Mouse (Mus musculus) heart, postnatal 0 days (tissue): ENCODE results near the gene Rcc1l. TPM values are rescaled to one million over a fixed set of nuclear protein-coding genes. Genes with fewer than 3 reads are reported as not detected.

Source experiments
- ATAC-seq: fragments of 200-750 bp; cut with Nextera tagmentation; 2 replicates; pipeline ENCODE4 v1.8.0; 2017; ENCODE audit warnings: low read depth, moderate number of reproducible peaks, moderate library complexity; ENCODE audit not compliant: insufficient read depth
- DNase-seq: peaks from one replicate; pipeline ENCODE4 v3.0.0-alpha.2; 2016; ENCODE audit warnings: low spot score
- H3K27ac ChIP-seq: fragments of 300-500 bp; sonication (generic); 2 replicates; pipeline ENCODE4 v1.5.1; 2014; ENCODE audit warnings: low read depth, mild to moderate bottlenecking
- H3K27me3 ChIP-seq: fragments of 300-500 bp; sonication (generic); 2 replicates; pipeline ENCODE4 v1.6.1; 2014; ENCODE audit warnings: low read length, mixed read lengths; ENCODE audit not compliant: control insufficient read depth, insufficient read depth
- H3K36me3 ChIP-seq: fragments of 300-500 bp; sonication (generic); replicated peaks from 2 replicates; pipeline ENCODE4 v1.6.1; 2014; ENCODE audit warnings: low read length, mixed read lengths; ENCODE audit not compliant: control insufficient read depth, insufficient read depth
- H3K4me1 ChIP-seq: fragments of 300-500 bp; sonication (generic); 2 replicates; pipeline ENCODE4 v1.6.1; 2014; ENCODE audit warnings: antibody characterized with exemption; ENCODE audit not compliant: control insufficient read depth, insufficient read depth
- H3K4me2 ChIP-seq: fragments of 300-500 bp; sonication (generic); 2 replicates; pipeline ENCODE4 v1.6.1; 2014; ENCODE audit warnings: low read depth, mild to moderate bottlenecking, low read length, moderate library complexity
- H3K4me3 ChIP-seq: fragments of 300-500 bp; sonication (generic); 2 replicates; pipeline ENCODE4 v1.5.1; 2014; ENCODE audit warnings: low read depth, low read length
- H3K9ac ChIP-seq: fragments of 300-500 bp; sonication (generic); replicated peaks from 2 replicates; pipeline ENCODE4 v1.6.1; 2014; ENCODE audit warnings: low read depth, low read length, mixed read lengths
- H3K9me3 ChIP-seq: fragments of 300-500 bp; sonication (generic); replicated peaks from 2 replicates; pipeline ENCODE4 v1.6.1; 2016; ENCODE audit warnings: low read length; ENCODE audit not compliant: control insufficient read depth
- CTCF ChIP-seq: IDR thresholded peaks from 2 replicates; pipeline ENCODE4 v1.5.1; 2016; ENCODE audit warnings: antibody characterized with exemption, control low read depth, low read depth
- EP300 ChIP-seq: IDR thresholded peaks from 2 replicates; pipeline ENCODE4 v1.6.1; 2016; ENCODE audit warnings: antibody characterized with exemption, low read depth
- WGBS: fragments of 180-500 bp; shearing (Covaris S2); extraction: QIAGEN DNeasy Blood & Tissue Kit; methylation state at CpG from one replicate; pipeline ENCODE4 v1.1.7; 2014; 5-methylcytosine and 5-hydroxymethylcytosine counted together
- polyA plus RNA-seq: library from polyadenylated mRNA; unstranded; fragments of >200 nt; fragmentation: Nextera tagmentation; extraction: Ambion mirVana; gene quantifications from 2 replicates; pipeline ENCODE4 v1.2.1, GENCODE M21; 2015
- total RNA-seq: library from RNA; depleted of rRNA; stranded (reverse); fragments of >200 nt; gene quantifications from 2 replicates; pipeline ENCODE4 v1.2.3, GENCODE M21; 2014; ENCODE audit warnings: low replicate concordance

The Rcc1l gene
- total and polyA plus RNA-seq, 2 experiments from 2014 or later = 19.7 to 22.1 TPM

DNA sequence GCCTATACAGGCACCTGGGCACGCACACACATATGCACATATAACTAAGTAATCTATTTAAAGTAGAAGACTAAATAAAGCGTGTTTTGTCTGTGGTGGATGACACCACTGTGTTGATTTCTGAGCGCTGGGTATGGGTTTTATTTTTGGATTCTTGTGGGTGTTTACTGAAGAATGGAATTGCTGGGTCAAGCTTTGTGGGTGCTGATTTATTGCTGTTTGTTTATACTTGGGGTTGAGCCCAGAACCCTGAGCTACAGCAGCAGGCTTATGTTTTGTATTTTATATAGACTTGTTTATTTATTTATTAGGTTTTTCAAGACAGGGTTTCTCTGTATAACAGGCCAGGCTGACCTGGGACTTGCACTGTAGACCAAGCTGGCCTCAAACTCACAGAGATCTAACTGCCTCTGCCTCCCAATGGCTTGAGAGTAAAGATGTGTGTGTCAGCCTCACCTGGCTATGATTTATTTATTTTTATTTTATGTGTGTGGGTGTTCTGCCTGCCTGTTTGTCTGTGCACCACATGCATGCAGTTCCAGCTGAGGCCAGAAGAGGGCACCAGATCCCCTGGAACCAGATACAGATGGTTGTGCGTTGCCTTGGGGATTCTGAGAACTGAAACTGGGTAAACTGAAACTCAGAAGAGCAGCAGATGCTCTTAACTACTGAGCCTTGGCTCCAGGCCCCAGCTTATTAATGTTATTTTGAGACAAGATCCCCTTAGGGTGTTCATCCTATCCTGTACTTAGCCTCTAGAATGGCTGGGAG, 10.6 kb upstream of the Rcc1l start:
- Histone ChIP-seq H3K27ac (no peak overlapping the region), H3K4me2 (no peak overlapping the region), H3K4me3 (no peak overlapping the region), H3K27me3 (no peaks in the 10 kb centered on the region), H3K9me3 (no peaks in the 10 kb centered on the region), H3K4me1 (peaks cover 17% of the 10 kb centered on the region), H3K36me3 (no peaks in the 10 kb centered on the region), H3K9ac (no peak overlapping the region)
- WGBS = 72% methylated on average over 4 of the region's 4 CpGs
- TF ChIP-seq CTCF = peak; percentile 72
- TF ChIP-seq EP300 = no peak
- ATAC-seq (no peak), DNase-seq (no peak)

DNA sequence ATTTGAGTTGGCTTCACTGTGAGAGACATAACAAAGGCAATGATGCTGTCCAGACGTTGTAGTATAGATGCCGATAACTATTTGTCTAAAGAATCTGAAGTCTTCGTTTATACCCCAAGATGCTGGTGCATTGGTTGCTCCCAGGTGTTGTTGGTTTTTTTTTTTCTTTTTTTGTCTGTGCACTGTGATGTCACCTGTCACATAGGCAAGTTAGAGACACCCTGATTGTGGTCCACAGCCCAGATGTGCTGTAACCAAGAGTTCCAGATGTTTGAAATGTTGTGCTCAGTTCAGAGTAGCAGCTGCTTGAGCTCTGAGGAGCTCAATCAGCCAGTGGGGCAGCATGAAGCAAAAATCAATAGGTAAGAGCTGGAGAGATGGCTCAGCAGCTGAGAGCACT, 9.5 kb upstream of the Rcc1l start:
- Histone ChIP-seq H3K4me2 (no peak overlapping the region), H3K36me3 (no peaks in the 10 kb centered on the region), H3K27me3 (no peaks in the 10 kb centered on the region), H3K4me3 (no peak overlapping the region), H3K27ac (no peak overlapping the region), H3K9me3 (no peaks in the 10 kb centered on the region), H3K4me1 (peaks cover 19% of the 10 kb centered on the region), H3K9ac (no peak overlapping the region)
- 75% methylated on average over 3 of the region's 3 CpGs for WGBS
- ATAC-seq (no peak), DNase-seq (no peak)
- TF ChIP-seq CTCF (no peak), EP300 (no peak)

DNA sequence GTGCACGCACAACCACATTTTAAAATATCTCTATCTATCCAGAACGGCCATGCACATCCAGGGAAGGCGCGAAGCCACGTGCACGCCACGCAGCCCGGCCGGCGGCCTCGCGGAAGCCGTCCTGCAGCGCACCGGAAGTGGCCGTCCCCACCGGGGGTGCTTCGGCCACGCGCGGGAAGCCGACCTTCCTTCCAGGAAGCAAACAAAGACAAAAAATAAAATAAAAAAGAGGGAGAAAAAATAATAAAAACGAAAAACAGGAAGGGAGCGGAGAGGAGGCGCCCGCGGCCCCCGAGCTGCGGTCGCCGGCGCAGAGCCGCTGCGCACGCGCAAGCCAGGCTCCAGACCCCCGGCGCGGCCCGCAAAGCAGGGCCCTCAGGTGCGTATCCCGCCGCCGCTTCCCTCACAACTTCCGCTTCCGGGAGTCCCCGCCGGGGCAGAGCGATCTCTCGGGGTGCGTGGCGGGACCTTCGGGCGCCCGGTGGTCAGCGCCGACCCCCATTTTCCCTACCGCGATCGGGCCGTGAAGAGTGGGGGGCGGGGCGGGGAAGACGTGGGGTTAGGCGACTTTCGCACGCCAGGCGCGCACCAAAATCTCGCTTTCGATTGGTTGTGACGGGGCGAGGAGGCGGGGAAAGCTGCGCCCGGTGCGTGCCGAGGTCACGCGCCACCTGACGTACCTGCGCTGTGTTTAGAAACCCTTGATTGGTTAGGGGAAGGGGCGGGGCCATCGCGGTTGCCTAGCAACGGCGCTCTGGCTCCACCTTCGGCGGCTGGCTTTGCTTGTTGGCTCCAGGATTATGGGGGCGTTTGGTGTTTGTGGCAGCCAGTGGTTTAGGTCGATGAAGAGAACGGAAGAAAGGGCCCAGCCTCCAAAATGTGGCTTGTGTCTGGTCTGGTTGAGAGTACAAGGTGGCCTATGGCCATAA, 7.6 kb upstream of the Rcc1l start, which contains the start of gene Gtf2ird2:
Gene Gtf2ird2 (plus strand): TSS at position 140 of the 929 bp plus-strand sequence.
- Histone ChIP-seq H3K4me3 (peak within 1 kb of the TSS; percentile 84), H3K4me2 (peak within 1 kb of the TSS; percentile 77), H3K9ac (peak within 1 kb of the TSS; percentile 80), H3K27ac (peak within 1 kb of the TSS; percentile 95), H3K36me3 (no peaks in the 10 kb centered on the region), H3K4me1 (peaks cover 19% of the 10 kb centered on the region), H3K27me3 (no peaks in the 10 kb centered on the region), H3K9me3 (no peaks in the 10 kb centered on the region)
- DNase-seq (peak; percentile 97), ATAC-seq (peak; percentile 95)
- WGBS = under 1% methylated on average over 80 of the region's 92 CpGs
- TF ChIP-seq EP300 (peak; percentile 80; the same call in 1 of the 2 replicates), CTCF (no peak)

DNA sequence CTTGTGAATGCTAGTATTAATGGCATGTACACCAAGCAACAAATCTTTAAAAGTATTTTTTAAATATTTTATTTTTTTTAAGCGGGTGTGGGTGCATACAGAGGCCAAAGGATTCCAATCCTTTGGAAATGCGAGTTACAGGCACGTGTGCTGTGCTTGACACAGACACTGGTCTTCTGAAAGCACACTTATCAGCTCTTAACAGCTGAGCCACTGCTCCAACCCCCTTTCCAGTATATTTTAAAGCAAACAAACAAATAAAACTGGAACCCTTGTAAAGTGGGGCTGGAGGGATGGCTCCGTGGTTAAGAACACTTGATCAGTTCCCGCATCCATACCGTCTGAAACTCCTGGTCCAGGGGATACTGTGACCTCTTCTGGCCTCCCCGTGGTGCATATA, 6.6 kb upstream of the Rcc1l start:
- Histone ChIP-seq H3K36me3 (no peaks in the 10 kb centered on the region), H3K27ac (peak overlapping the region; percentile 95), H3K4me1 (peaks cover 19% of the 10 kb centered on the region), H3K9me3 (no peaks in the 10 kb centered on the region), H3K9ac (peak overlapping the region; percentile 80; the same call in 1 of the 2 replicates), H3K4me3 (peak overlapping the region; percentile 84), H3K4me2 (peak overlapping the region; percentile 77), H3K27me3 (no peaks in the 10 kb centered on the region)
- TF ChIP-seq EP300 = no peak
- no peak for TF ChIP-seq CTCF
- 59% methylated on average over 7 of the region's 7 CpGs for WGBS
- ATAC-seq (no peak), DNase-seq (no peak)

DNA sequence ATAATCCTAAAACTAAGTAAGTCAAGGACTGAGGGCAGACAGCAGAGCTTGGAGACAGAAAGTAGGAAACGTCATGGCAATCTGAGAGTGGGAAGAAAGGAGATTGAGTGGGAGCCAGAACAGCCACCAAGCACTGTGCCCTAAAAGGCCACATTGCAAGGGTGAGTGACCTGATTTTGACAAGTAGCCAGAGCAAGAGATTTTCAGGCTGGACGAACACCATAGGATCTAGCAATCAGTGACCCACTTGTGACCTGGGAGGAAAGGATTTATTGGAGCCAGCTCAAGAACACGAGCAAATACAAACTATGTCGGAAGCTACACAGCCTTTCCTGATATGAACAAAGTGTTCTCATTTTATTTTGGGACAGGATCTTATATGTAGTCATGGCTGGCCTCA, 6.2 kb upstream of the Rcc1l start:
- no peak for TF ChIP-seq CTCF
- TF ChIP-seq EP300 = no peak
- Histone ChIP-seq H3K27me3 (no peaks in the 10 kb centered on the region), H3K9me3 (no peaks in the 10 kb centered on the region), H3K4me3 (no peak overlapping the region; the same call in 1 of the 2 replicates), H3K4me2 (peak overlapping the region; percentile 77), H3K36me3 (no peaks in the 10 kb centered on the region), H3K4me1 (peaks cover 19% of the 10 kb centered on the region), H3K27ac (peak overlapping the region; percentile 95), H3K9ac (no peak overlapping the region)
- ATAC-seq = peak; percentile 10; the same call in 1 of the 2 replicates
- 28% methylated on average over 4 of the region's 4 CpGs for WGBS
- peak; percentile 77 for DNase-seq
